Mouse (Mus musculus) lung, postnatal 0 days (tissue): ENCODE results near the gene Ddx6. TPM values are rescaled to one million over a fixed set of nuclear protein-coding genes. Genes with fewer than 3 reads are reported as not detected.
A peak's percentile ranks its signal among the peaks of the same experiment; 100 is the strongest.

Experiments used
- ATAC-seq: fragments of 200-750 bp; cut with Nextera tagmentation; 2 replicates; pipeline ENCODE4 v1.8.0; 2017; ENCODE audit warnings: moderate library complexity
- DNase-seq: peaks from one replicate; pipeline ENCODE4 v3.0.0-alpha.2; 2016; ENCODE audit warnings: low spot score
- H3K27ac ChIP-seq: fragments of 300-500 bp; sonication (generic); 2 replicates; pipeline ENCODE4 v1.5.1; 2014; ENCODE audit warnings: antibody characterized with exemption, mild to moderate bottlenecking, low read length, mixed read lengths
- H3K27me3 ChIP-seq: fragments of 300-500 bp; sonication (generic); replicated peaks from 2 replicates; pipeline ENCODE4 v1.6.1; 2014; ENCODE audit warnings: low read length, mixed read lengths; ENCODE audit not compliant: insufficient read depth
- H3K36me3 ChIP-seq: fragments of 300-500 bp; sonication (generic); 2 replicates; pipeline ENCODE4 v1.6.1; 2014; ENCODE audit warnings: low read length, mixed read lengths; ENCODE audit not compliant: insufficient read depth
- H3K4me1 ChIP-seq: fragments of 300-500 bp; sonication (generic); 2 replicates; pipeline ENCODE4 v1.6.1; 2014; ENCODE audit warnings: antibody characterized with exemption, low read depth, low read length, mixed read lengths; ENCODE audit not compliant: insufficient read depth
- H3K4me2 ChIP-seq: fragments of 300-500 bp; sonication (generic); replicated peaks from 2 replicates; pipeline ENCODE4 v1.6.1; 2014; ENCODE audit warnings: low read depth, mild to moderate bottlenecking, low read length, moderate library complexity, mixed read lengths
- H3K4me3 ChIP-seq: fragments of 300-500 bp; sonication (generic); 2 replicates; pipeline ENCODE4 v1.5.1; 2014; ENCODE audit warnings: low read depth, low read length
- H3K9ac ChIP-seq: fragments of 300-500 bp; sonication (generic); replicated peaks from 2 replicates; pipeline ENCODE4 v1.6.1; 2014; ENCODE audit warnings: low read depth, mild to moderate bottlenecking
- H3K9me3 ChIP-seq: fragments of 300-500 bp; sonication (generic); 2 replicates; pipeline ENCODE4 v1.6.1; 2016; ENCODE audit warnings: low read length, mixed read lengths
- CTCF ChIP-seq: IDR thresholded peaks from 2 replicates; pipeline ENCODE4 v1.5.1; 2016; ENCODE audit warnings: antibody characterized with exemption, mild to moderate bottlenecking
- EP300 ChIP-seq: IDR thresholded peaks from 2 replicates; pipeline ENCODE4 v1.6.1; 2016; ENCODE audit warnings: antibody characterized with exemption, mild to moderate bottlenecking, control low read depth
- WGBS: fragments of 180-500 bp; shearing (Covaris S2); extraction: QIAGEN DNeasy Blood & Tissue Kit; methylation state at CpG from one replicate; pipeline ENCODE4 v1.1.7; 2014; 5-methylcytosine and 5-hydroxymethylcytosine counted together
- polyA plus RNA-seq: library from polyadenylated mRNA; unstranded; fragments of >200 nt; fragmentation: Nextera tagmentation; extraction: Ambion mirVana; gene quantifications from 2 replicates; pipeline ENCODE4 v1.2.1, GENCODE M21; 2015

The Ddx6 gene
- polyA plus RNA-seq, 1 experiment from 2014 or later: 13.9 TPM

GRCm38 (mm10) chr9:44647656-44648055, 43.0 kb downstream of the Ddx6 start:
- no peak overlapping the region for H3K27ac ChIP-seq
- H3K4me2 ChIP-seq: no peak overlapping the region
- H3K9ac ChIP-seq: no peak overlapping the region
- no peak overlapping the region for H3K4me3 ChIP-seq
- no peaks in the 10 kb centered on the region for H3K27me3 ChIP-seq
- no peaks in the 10 kb centered on the region for H3K4me1 ChIP-seq
- ATAC-seq (no peak), DNase-seq (no peak)
- no peaks in the 10 kb centered on the region for H3K9me3 ChIP-seq
- 75% methylated on average over 4 of the region's 4 CpGs for WGBS
- no peak for TF ChIP-seq EP300
- no peak for TF ChIP-seq CTCF
- H3K36me3 ChIP-seq: no peaks in the 10 kb centered on the region

- Histone ChIP-seq H3K4me2 (no peak overlapping the region), H3K36me3 (no peaks in the 10 kb centered on the region), H3K27ac (no peak overlapping the region), H3K4me3 (no peak overlapping the region), H3K9me3 (no peaks in the 10 kb centered on the region), H3K27me3 (no peaks in the 10 kb centered on the region), H3K4me1 (no peaks in the 10 kb centered on the region), H3K9ac (no peak overlapping the region)
- TF ChIP-seq CTCF (no peak), EP300 (no peak)
- no peak for ATAC-seq
- 65% methylated on average over 7 of the region's 7 CpGs for WGBS
- DNase-seq: no peak
Observed at GRCm38 (mm10) chr9:44648881-44649281, 44.2 kb downstream of the Ddx6 start.

- peaks cover 3% of the 10 kb centered on the region; the same call in 1 of the 2 replicates for H3K4me1 ChIP-seq
- no peak overlapping the region for H3K27ac ChIP-seq
- DNase-seq (peak; percentile 75), ATAC-seq (peak; percentile 84)
- WGBS: 9% methylated on average over 8 of the region's 8 CpGs
- no peak overlapping the region for H3K4me2 ChIP-seq
- H3K9ac ChIP-seq: no peak overlapping the region
- no peak overlapping the region for H3K4me3 ChIP-seq
- no peaks in the 10 kb centered on the region for H3K36me3 ChIP-seq
- no peaks in the 10 kb centered on the region for H3K9me3 ChIP-seq
- TF ChIP-seq EP300 (no peak), CTCF (peak; percentile 95)
- no peaks in the 10 kb centered on the region for H3K27me3 ChIP-seq
Observed at GRCm38 (mm10) chr9:44652027-44652426, 47.3 kb downstream of the Ddx6 start.

GRCm38 (mm10) chr9:44653896-44654295, 49.2 kb downstream of the Ddx6 start:
- Histone ChIP-seq H3K36me3 (no peaks in the 10 kb centered on the region), H3K27ac (no peak overlapping the region), H3K4me2 (no peak overlapping the region), H3K4me1 (peaks cover 3% of the 10 kb centered on the region; the same call in 1 of the 2 replicates), H3K4me3 (no peak overlapping the region), H3K9ac (no peak overlapping the region), H3K9me3 (no peaks in the 10 kb centered on the region), H3K27me3 (no peaks in the 10 kb centered on the region)
- DNase-seq: no peak
- no peak for ATAC-seq
- WGBS: 68% methylated on average over 4 of the region's 4 CpGs
- TF ChIP-seq CTCF (no peak), EP300 (no peak)

GRCm38 (mm10) chr9:44655098-44656066, 50.7 kb downstream of the Ddx6 start:
- H3K4me1 ChIP-seq: peaks cover 3% of the 10 kb centered on the region; the same call in 1 of the 2 replicates
- ATAC-seq: peak; percentile 74
- H3K27me3 ChIP-seq: no peaks in the 10 kb centered on the region
- 0 out of 2 replicates have a peak overlapping the region, but pooled peaks have one; percentile 23 for H3K9ac ChIP-seq
- H3K4me2 ChIP-seq: peak overlapping the region; percentile 56
- no peaks in the 10 kb centered on the region for H3K36me3 ChIP-seq
- peak; percentile 92 for DNase-seq
- 0 out of 2 replicates have a peak overlapping the region, but pooled peaks have one; percentile 9 for H3K27ac ChIP-seq
- peak overlapping the region; percentile 21 for H3K4me3 ChIP-seq
- TF ChIP-seq CTCF (peak; percentile 85), EP300 (no peak)
- H3K9me3 ChIP-seq: no peaks in the 10 kb centered on the region
- WGBS: 17% methylated on average over 26 of the region's 26 CpGs

- Histone ChIP-seq H3K4me1 (no peaks in the 10 kb centered on the region), H3K4me2 (no peak overlapping the region), H3K27me3 (no peaks in the 10 kb centered on the region), H3K9ac (no peak overlapping the region), H3K27ac (no peak overlapping the region), H3K4me3 (no peak overlapping the region), H3K9me3 (no peaks in the 10 kb centered on the region), H3K36me3 (no peaks in the 10 kb centered on the region)
- no peak for DNase-seq
- no peak for ATAC-seq
- WGBS: 83% methylated on average over 6 of the region's 6 CpGs
- no peak for TF ChIP-seq EP300
Observed at GRCm38 (mm10) chr9:44663706-44664105, 59.0 kb downstream of the Ddx6 start.
